Mouse (Mus musculus) liver, adult 2 months (tissue): ENCODE measurements at regions not wholly inside any gene's neighbourhood (a gene's known extent, or its start where the extent isn't known, plus 50 kb on each side); places are given as distances from the start of the nearest gene placed in this dataset.

Experiments used
- CTCF ChIP-seq: fragments of 200-500 bp; IDR thresholded peaks from 2 replicates; pipeline ENCODE4 v1.5.1; 2011; ENCODE audit warnings: low read depth, low read length, control low read depth
- POLR2A ChIP-seq: fragments of 200-500 bp; IDR thresholded peaks from 2 replicates; pipeline ENCODE4 v1.6.1; 2011; ENCODE audit warnings: low read length, control low read depth; ENCODE audit not compliant: insufficient read depth; ENCODE audit errors: extremely low read depth

DNA sequence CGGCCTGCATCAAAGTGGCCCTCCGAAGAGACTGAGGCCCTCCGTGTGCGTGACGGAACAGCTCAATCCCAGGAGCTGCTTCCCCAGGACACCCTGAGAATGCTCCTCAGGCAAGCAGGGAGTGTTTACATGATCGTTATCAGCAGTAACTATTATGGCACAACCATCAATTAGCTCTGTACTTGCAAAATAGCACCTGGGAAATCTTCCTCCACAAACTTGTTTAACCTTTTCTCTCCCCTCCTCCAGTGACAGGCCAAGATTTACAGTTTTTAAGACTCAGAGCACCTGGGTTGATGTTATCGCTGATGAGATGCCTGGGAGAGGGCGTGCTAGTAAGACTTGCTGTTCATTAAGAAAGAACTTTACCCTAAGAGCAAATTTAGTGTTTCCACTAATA lies 82.5 kb downstream of the Irx2 start:
- no peak for TF ChIP-seq CTCF
- TF ChIP-seq POLR2A, result no peak
